Mouse (Mus musculus): ENCODE measurements at regions not wholly inside any gene's neighbourhood (a gene's known extent, or its start where the extent isn't known, plus 50 kb on each side); places are given as distances from the start of the nearest gene placed in this dataset.

- H3K27ac ChIP-seq (ENCODE audit: low read depth, low read length) = no peak overlapping the region
- no peaks in the 10 kb centered on the region for H3K27me3 ChIP-seq (ENCODE audit: insufficient read depth, low read length)
- H3K9me3 ChIP-seq (ENCODE audit: low read length) = no peaks in the 10 kb centered on the region
- no peak for TF ChIP-seq CTCF (IDR thresholded peaks at IDR 0.05)
- no peaks in the 10 kb centered on the region for H3K36me3 ChIP-seq (ENCODE audit: insufficient read depth, low read length)
- no peaks in the 10 kb centered on the region for H3K4me1 ChIP-seq (ENCODE audit: insufficient read depth, low read length)
- ATAC-seq (ENCODE audit: low FRiP score) = no peak
- no peak overlapping the region for H3K4me3 ChIP-seq (ENCODE audit: low read depth, low read length)
- H3K9ac ChIP-seq (replicated peaks; ENCODE audit: low read length, poor library complexity, severe bottlenecking) = no peak overlapping the region
- DNase-seq (ENCODE audit: low spot score) = no peak
- H3K4me2 ChIP-seq (ENCODE audit: low read depth, low read length, poor library complexity, severe bottlenecking) = no peak overlapping the region
- 95% methylated on average over 2 of the region's 2 CpGs for WGBS
These were observed 215.9 kb downstream of the Pros1 start for GRCm38 (mm10) chr16:63069987-63070386.

- Histone ChIP-seq H3K9ac (replicated peaks; ENCODE audit: low read length, poor library complexity, severe bottlenecking) (no peak overlapping the region), H3K4me2 (ENCODE audit: low read depth, low read length, poor library complexity, severe bottlenecking) (no peak overlapping the region), H3K4me3 (ENCODE audit: low read depth, low read length) (no peak overlapping the region), H3K9me3 (ENCODE audit: low read length) (no peaks in the 10 kb centered on the region), H3K27me3 (ENCODE audit: insufficient read depth, low read length) (no peaks in the 10 kb centered on the region), H3K27ac (ENCODE audit: low read depth, low read length) (no peak overlapping the region), H3K36me3 (ENCODE audit: insufficient read depth, low read length) (no peaks in the 10 kb centered on the region), H3K4me1 (ENCODE audit: insufficient read depth, low read length) (no peaks in the 10 kb centered on the region)
- no peak for TF ChIP-seq CTCF (IDR thresholded peaks at IDR 0.05)
- whole genome bisulfite sequencing = 84% methylated on average over 4 of the region's 4 CpGs
- DNase-seq (ENCODE audit: low spot score) (no peak), ATAC-seq (ENCODE audit: low FRiP score) (no peak)
These were observed 221.7 kb downstream of the Pros1 start for GRCm38 (mm10) chr16:63075814-63076213.

GRCm38 (mm10) chr16:63081383-63081782, 227.3 kb downstream of the Pros1 start:
- DNase-seq (ENCODE audit: low spot score) (peak; percentile 72), ATAC-seq (ENCODE audit: low FRiP score) (no peak; the same call in 1 of the 2 replicates)
- Histone ChIP-seq H3K4me2 (ENCODE audit: low read depth, low read length, poor library complexity, severe bottlenecking) (no peak overlapping the region), H3K4me3 (ENCODE audit: low read depth, low read length) (no peak overlapping the region), H3K9ac (replicated peaks; ENCODE audit: low read length, poor library complexity, severe bottlenecking) (no peak overlapping the region), H3K9me3 (ENCODE audit: low read length) (no peaks in the 10 kb centered on the region), H3K4me1 (ENCODE audit: insufficient read depth, low read length) (no peaks in the 10 kb centered on the region), H3K27ac (ENCODE audit: low read depth, low read length) (no peak overlapping the region), H3K27me3 (ENCODE audit: insufficient read depth, low read length) (no peaks in the 10 kb centered on the region), H3K36me3 (ENCODE audit: insufficient read depth, low read length) (no peaks in the 10 kb centered on the region)
- no peak for TF ChIP-seq CTCF (IDR thresholded peaks at IDR 0.05)
- 68% methylated on average over 3 of the region's 3 CpGs for WGBS

- TF ChIP-seq CTCF (IDR thresholded peaks at IDR 0.05) = no peak
- Histone ChIP-seq H3K36me3 (ENCODE audit: insufficient read depth, low read length) (no peaks in the 10 kb centered on the region), H3K27ac (ENCODE audit: low read depth, low read length) (no peak overlapping the region), H3K27me3 (ENCODE audit: insufficient read depth, low read length) (no peaks in the 10 kb centered on the region), H3K4me2 (ENCODE audit: low read depth, low read length, poor library complexity, severe bottlenecking) (no peak overlapping the region), H3K9ac (replicated peaks; ENCODE audit: low read length, poor library complexity, severe bottlenecking) (no peak overlapping the region), H3K4me3 (ENCODE audit: low read depth, low read length) (no peak overlapping the region), H3K9me3 (ENCODE audit: low read length) (no peaks in the 10 kb centered on the region), H3K4me1 (ENCODE audit: insufficient read depth, low read length) (no peaks in the 10 kb centered on the region)
- 24% methylated on average over 5 of the region's 5 CpGs for WGBS
- peak; percentile 5 for DNase-seq (ENCODE audit: low spot score)
- no peak for ATAC-seq (ENCODE audit: low FRiP score)
These were observed 229.1 kb downstream of the Pros1 start for GRCm38 (mm10) chr16:63083256-63083655.

- no peaks in the 10 kb centered on the region for H3K4me1 ChIP-seq (ENCODE audit: insufficient read depth, low read length)
- 68% methylated on average over 10 of the region's 10 CpGs for WGBS
- H3K4me3 ChIP-seq (ENCODE audit: low read depth, low read length) = no peak overlapping the region
- H3K4me2 ChIP-seq (ENCODE audit: low read depth, low read length, poor library complexity, severe bottlenecking) = no peak overlapping the region
- H3K27me3 ChIP-seq (ENCODE audit: insufficient read depth, low read length) = no peaks in the 10 kb centered on the region
- H3K36me3 ChIP-seq (ENCODE audit: insufficient read depth, low read length) = no peaks in the 10 kb centered on the region
- DNase-seq (ENCODE audit: low spot score) (peak; percentile 54), ATAC-seq (ENCODE audit: low FRiP score) (no peak)
- no peak overlapping the region for H3K27ac ChIP-seq (ENCODE audit: low read depth, low read length)
- no peak overlapping the region for H3K9ac ChIP-seq (replicated peaks; ENCODE audit: low read length, poor library complexity, severe bottlenecking)
- H3K9me3 ChIP-seq (ENCODE audit: low read length) = no peaks in the 10 kb centered on the region
- TF ChIP-seq CTCF (IDR thresholded peaks at IDR 0.05) = no peak
These were observed 230.1 kb downstream of the Pros1 start for GRCm38 (mm10) chr16:63084021-63084756.

- H3K9ac ChIP-seq (replicated peaks; ENCODE audit: low read length, poor library complexity, severe bottlenecking) = no peak overlapping the region
- H3K4me1 ChIP-seq (ENCODE audit: insufficient read depth, low read length) = no peaks in the 10 kb centered on the region
- H3K27me3 ChIP-seq (ENCODE audit: insufficient read depth, low read length) = no peaks in the 10 kb centered on the region
- no peaks in the 10 kb centered on the region for H3K9me3 ChIP-seq (ENCODE audit: low read length)
- DNase-seq (ENCODE audit: low spot score) = peak; percentile 66
- H3K27ac ChIP-seq (ENCODE audit: low read depth, low read length) = no peak overlapping the region
- no peak overlapping the region for H3K4me2 ChIP-seq (ENCODE audit: low read depth, low read length, poor library complexity, severe bottlenecking)
- H3K4me3 ChIP-seq (ENCODE audit: low read depth, low read length) = no peak overlapping the region
- no peak for ATAC-seq (ENCODE audit: low FRiP score)
- H3K36me3 ChIP-seq (ENCODE audit: insufficient read depth, low read length) = no peaks in the 10 kb centered on the region
- WGBS = 77% methylated on average over 9 of the region's 9 CpGs
- no peak for TF ChIP-seq CTCF (IDR thresholded peaks at IDR 0.05)
These were observed 232.1 kb downstream of the Pros1 start for GRCm38 (mm10) chr16:63086086-63086796.

All from midbrain, postnatal 0 days (tissue).